Mouse (Mus musculus) layer of hippocampus, adult 18-20 months (tissue): ENCODE results near the gene Ube2u. TPM values are rescaled to one million over a fixed set of nuclear protein-coding genes. Genes with fewer than 3 reads are reported as not detected.
"Not testable (repeated sequence)": the region's sequence is repeated elsewhere in the genome, so short reads cannot be mapped to it uniquely, and the experiment has no call there.

ENCODE experiments used
- DNase-seq, 2 experiments: peaks; one replicate each; pipeline ENCODE4 v3.0.0; 2022; ENCODE audit warnings: low spot score in 2 of 2
- long read RNA-seq: library from polyadenylated mRNA; stranded (forward); transcript quantifications from one replicate; pipeline ENCODE4 v2.0.0, GENCODE M21; 2021
- total RNA-seq, 2 experiments: library from RNA; stranded (reverse); gene quantifications; 2 replicates each; pipeline ENCODE4 v1.2.3; 2021

Gene Ube2u
- total RNA-seq = not detected
- long read RNA-seq = 0 reads

DNA sequence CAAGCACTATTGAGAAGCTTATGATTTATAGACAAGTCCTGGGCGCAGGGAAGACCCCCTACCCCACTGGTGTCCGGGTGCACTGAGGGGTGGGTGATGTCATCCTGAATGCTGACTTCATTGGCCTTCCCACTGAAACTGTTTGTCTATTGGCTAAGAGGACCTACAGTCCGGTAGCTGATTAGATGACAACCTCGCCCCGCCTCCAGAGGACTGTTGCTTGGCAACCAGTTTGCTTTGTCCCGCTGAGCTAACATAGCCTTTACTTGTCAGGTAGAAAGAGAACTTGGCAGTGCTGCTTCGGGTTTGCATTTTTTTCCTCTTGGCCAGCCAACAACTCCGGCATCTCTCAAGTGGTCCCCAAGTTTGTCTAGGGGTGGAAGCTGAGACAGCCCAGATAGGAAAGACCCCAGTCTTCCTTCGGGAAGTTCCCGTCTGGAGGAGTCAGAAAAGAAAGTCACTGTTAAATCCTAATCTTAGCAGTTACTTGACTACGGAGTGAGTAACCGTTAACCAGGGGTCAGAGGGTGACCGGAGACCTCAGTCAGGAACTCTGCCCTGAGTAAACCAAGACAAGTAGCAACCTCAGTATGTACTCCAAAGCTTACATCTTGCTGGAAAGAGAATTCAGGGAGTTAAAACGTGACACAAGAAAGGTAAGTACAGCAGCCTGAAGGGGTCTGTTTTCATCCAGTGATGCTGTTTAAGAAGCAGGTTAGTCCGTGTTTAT, at the start of gene Ube2u:
Ube2u (plus strand) TSS at position 258 of the 730 bp plus-strand sequence.
- peak; percentile 15 to 27 for DNase-seq

DNA sequence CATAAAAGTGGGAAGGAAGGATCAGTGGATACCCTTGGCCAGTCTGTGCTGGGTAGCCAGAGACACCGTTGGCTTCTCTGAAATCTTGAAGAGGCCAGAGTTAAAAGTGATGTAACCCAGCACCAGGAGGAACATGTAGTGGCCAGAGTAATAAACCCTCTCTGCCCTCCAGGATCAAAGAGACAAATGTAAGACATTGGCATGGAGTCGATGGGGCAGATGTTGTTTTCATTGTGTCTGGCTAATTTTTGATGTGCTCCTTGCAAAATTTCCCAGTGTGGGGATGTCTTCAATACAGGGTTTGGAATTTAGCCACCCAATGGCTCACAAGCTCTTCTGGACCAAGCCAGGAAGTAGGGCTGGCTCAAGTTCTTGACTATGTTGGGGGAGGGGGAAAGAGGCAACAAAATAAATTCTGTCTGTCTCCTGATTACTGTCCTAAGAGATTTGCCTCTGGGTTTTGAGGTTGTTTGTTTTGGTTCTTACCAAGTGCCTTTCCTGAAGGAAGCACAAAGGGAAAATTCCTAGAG, 49.2 kb upstream of the Ube2u start:
- no peak for DNase-seq

DNA sequence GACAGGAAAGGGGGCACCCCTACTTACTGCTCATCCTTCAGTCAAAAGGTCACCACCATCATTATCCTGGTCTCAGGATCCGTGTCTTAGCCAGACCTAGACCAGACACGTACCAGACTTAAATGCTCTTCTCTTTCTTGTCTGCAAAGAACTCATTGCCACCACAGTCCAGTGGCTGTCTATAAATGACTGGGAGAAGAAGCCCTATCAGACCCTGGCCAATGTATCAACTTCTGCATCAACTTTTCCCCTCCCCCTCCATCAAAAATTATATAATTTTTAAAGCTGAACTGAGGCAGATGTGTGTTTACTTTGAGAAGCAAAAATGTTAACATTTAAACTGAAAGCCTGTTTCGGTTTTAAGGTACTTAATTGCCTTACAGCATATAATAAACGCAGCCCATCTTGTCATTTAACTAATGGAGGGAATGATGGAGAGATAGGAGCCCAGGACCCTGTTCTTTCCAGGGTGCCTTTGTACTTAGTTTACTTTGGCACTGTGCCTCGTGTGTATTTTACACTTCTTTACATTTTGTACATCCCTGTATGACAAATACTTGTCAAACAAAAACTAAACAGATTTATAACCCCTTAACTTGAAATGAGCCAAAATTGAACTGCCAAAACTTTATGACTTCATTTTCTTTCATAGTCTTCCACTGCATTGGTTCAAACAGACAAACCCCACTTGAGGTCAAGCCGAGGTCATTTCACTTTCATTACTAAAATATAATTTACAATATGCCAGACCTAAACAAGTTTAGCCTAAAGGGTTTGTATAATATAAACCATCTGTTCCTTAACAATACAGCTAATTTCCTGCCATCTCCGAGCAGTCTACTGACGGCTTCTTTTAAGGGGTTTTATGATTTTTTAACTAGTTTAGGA, 43.1 kb upstream of the Ube2u start:
- no peak for DNase-seq

DNA sequence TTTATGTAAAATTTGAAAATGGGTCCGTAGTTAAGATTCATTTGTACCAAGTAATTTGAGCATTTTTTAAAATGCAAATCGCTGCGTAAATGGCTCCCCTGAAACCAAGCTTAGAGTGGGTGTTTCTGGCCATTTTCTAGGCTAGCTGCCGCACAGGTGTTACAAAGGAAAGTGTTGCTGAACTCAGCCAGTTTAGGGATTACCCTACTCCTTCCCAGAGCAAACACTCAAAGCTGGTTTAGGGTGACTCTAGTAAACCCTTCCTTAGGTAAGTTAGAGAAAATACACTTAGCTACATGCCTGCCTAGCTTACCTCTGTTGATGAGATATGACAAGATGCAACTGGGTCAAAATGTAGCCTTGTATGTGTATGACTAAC, 42.5 kb upstream of the Ube2u start:
- DNase-seq = no peak

DNA sequence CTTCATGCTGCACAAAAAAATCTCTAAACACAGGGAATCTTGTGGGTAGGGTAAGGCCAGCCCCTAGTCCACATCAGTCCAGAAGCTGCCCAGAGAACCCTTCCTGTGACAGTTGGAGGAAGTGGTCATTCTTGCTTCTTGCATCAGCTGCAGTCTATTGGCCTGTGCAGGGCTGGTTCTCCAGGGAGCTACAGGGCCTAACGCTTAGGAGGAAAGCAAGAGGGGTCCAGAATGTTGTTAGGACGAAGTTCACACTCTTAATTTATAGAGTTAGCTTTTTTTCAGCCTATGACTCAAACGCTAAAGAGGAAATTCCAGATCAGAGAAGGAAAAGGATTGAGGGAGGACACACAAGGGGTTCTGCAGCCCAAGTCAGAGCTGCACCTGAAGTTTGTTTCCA, 31.8 kb upstream of the Ube2u start:
- DNase-seq = no peak

DNA sequence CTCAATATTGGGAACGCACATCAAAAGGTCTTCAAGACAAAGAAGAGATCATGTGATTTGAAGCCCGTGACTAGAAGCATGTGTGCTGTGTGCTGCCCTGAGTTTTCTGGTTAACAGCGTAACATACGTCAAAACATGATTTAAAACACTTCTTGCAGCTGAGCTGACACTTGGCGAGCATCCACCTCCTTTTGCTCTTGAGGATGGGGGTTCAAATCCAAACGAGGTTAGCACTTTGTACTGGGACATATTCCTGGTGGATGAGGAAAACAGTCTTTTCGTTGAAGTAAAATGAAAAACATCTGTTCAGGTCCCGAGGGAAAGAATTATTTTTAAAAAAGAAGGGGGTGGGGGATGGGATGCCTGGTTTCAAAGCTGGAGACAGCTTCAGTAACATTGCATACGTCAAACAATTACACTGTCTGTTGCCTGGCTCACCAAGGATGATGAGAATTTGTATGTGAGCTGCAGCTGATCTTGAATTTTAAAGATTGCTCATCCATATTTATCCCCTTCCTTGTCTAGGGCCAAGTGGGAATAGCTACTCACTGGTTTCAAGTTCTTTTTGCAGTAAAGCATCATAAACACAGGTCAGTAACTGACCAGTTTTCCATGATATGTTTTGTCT, 16.0 kb upstream of the Ube2u start:
- no peak for DNase-seq

DNA sequence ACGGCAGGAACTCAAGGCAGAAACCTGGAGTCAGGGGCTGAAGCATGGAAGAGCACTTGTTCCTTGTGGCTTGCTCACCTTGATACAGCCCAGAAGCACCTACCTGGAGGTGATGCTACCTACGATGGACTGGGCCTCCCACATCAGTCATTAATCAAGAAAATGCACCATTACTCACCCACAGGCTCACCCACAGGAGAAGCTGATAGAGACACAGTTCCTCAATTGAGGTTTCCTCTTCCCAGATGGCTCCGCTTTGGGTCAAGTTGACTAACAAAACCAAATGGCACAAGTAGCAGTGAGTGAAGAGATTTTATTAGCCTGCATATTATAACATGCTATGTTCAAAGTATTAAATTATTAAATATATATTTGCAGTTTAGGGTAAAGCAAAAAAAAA, 9.8 kb downstream of the Ube2u start:
- DNase-seq = no peak

DNA sequence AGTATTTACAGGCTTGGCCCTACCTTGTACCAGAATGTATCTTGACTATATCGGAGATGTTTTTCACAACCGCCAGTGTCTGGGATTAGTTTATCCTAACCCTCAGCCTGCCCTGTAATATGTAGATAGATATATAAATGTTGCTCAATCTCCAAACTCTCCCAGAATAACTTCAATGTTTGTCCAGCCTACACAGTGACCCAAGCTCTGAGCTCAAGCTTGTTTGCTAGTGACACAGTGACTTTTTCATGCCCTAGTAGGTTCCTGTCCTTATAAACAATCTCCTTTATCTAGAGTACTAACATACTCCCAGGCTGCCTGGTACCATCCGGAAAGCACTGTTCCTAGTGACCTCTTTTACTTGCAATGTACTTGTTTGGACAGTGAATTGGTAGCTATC, 16.5 kb downstream of the Ube2u start:
- DNase-seq = no peak

DNA sequence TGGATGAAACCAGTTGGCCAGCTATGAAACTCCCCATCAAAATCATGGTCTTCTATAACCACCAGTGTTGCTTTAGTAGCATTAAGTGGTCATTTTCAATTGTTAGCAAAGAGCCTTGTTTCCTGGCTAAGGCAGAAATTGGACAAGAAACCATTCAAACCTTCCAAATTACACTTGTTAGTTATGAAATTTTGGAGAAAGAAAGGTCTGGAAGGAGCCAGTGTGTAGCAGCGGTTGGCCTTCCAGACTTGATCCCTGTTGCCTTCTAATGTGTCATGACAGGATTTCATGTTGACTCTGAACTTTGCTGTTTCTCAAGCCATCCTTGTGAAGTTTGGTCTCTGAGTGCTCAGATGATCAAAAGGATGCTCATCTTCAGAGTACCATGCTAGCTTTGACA, 17.9 kb downstream of the Ube2u start:
- DNase-seq = no peak

DNA sequence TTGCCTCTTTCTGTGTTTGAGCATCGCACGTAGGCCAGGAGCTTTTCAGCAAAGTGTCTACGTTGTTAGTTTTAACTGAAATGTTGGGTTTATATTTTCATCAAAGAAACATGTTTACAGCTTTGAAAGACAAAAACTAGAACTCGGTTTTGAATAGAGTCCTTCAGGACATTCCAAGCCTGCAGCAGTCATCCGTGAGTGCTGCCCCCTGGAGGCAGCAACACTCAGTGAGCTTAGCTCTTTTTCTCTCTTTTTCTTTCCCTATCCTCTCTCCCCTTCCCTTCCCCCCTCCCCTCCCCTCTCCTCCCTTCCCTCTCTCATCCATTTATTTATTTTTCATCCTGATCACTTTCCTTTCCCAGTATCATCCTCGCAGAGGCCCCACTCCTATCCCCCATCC, 19.5 kb downstream of the Ube2u start:
- DNase-seq = peak in 1 of 2 experiments; percentile 11

DNA sequence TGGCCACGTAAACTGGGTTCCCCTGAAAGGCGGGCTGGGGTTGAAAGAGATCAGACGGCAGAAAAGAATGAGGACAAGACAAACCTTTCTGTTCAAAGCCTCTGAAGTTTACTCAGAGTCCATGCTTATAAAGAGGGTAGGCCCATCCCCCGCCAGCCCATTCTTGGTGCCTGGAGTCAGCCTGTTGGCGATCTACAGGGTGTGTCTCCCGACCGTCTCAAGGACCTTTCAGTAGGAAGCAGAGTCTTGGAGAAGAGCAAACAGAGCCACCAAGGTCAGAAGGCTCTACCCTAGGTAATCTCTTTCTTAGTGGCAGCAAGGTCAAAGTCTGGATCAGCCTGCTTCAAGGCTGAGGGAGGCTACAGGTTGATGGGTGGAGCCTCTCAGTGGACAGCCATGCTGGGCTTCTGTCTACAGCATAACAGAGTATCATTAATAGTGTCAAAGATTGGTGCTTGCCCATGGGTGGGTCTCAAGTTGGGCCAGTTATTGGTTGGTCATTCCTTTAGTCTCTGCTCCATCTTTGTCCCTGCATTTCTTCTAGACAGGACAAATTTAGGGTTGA, 20.5 kb downstream of the Ube2u start:
- DNase-seq = not testable (repeated sequence)

DNA sequence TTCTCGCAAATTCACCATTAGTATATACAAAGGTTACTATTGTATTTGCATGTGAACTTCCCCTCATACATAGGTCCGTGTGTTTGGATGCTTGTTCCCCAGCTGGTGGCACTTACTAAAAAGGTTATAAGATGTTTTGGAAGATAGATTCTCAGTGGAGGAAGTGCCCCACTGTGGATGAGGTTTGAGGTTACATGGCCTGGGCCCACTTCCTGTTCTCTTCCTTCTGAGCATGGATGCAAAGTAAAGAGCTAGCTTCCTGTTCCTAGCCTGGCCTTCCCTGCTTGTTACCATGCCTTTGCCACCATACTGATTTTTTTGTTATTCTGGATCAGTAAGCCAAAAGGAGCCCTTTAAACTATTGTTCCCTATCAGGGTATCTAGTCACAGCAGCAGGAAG, 24.7 kb downstream of the Ube2u start:
- no peak for DNase-seq

DNA sequence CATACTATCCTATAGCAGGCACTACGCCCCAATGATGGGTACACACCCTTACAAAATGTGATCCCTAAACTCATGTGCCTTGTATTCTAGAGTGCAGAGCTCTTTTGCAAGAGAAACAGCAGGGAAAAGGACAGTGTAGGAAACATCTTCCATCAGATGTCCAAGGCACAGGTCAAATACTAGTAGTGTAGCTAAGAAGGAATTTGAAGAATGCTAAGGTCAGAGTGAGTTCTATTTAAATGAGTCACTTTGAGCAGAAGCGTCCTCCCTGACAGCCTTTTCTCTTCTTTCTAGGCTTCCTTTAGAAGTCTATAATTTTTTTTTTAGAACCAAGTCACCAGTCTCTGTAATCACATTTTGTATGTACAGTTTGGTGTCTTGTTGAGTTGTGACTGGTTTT, 39.0 kb downstream of the Ube2u start:
- no peak for DNase-seq

DNA sequence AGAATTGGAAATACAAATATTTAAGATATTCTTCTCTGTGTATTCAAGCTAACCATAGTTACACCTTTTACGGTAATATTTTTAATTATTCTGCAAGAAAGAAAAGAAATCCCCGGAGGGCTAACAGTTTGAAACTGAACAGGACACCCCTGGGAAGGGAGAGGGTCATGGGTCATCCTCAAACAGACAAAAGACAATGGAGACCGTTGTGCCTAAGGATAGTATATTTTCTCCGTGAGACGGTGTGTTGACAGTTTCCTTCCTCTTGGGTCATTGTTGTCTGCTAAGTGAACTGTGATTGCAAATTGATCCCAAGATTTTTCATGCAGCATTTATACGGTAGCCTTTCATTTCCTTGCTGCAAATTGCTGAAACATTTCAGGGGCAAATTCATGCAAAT, 43.9 kb downstream of the Ube2u start:
- no peak for DNase-seq

DNA sequence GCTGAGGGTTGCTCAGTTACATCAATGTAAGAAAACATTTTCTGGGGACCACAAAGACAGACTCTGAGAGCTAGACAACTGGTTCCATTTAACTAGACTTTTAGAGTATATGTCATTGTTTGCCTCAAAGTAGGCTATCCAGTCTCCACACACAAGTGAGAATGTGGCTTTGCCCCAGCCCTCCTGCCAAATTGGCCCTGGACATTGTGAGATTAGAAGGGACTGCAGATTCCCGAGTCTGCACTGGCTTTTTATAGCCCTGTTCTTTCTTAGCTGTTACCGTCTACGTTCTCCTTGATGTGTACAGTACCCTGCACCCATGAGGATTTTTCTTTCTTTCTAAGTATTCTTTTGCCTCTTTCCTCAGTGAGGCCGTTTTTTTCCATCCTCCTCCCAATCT, 46.1 kb downstream of the Ube2u start:
- DNase-seq = no peak

DNA sequence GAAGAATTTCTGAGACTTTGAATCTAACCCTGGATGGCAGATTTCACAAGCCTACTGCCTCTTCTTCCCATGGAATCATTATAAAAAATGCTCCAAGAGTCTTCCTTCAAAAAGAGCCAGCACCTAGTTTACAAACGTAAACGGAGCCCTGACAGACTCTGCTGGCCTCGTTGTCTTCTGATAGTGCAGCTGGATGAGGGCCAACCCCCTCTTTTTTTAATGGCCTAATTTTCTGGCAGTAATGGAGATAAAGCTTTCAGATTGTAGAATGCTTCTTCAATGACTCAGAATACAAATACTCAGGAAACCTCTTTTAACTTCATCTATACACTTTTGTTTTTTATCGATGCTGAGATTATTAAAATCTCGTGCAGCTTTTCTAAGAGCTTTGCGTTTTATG, 47.6 kb downstream of the Ube2u start:
- no peak for DNase-seq

DNA sequence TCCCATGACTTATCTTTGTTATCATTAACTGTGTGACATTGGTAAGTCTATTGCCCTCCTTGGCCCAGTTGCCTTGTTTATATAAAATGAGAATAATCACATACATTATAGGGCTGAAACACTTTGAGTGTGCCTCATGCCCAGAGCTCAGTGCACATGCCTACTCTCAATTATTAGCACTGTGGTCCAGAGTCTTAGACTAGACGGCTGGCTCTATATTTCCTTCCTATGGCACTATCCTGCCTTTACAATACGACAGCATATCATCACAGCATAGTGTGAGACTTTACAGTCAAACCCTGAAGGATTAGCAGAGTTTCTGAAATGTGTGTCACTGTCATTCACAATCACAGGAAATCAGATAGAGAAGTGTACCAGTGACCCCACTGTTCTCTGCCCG, 48.4 kb downstream of the Ube2u start:
- no peak for DNase-seq

DNA sequence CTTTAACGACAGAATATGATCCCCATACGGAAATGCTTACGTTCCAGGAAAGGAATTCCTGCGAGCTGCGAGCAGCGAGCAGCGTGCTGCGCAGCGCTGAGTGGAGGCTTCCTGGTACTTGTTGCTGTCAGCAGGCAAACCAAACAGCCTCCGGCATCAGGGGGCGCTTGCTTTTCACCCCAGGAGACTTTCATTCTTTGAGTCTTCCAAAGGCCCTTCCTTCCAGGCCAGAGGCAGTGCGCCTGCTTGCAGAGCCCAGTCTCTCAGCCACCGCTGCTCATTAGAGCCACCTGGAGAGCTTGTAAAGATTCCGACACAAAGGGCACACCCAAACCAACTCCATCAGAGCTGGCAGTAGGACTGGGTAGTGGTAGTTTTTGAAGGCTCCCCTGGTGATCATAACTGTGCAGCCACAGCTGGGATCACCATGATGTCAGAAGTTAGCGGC, 48.9 kb downstream of the Ube2u start:
- DNase-seq = peak in 1 of 2 experiments; percentile 5

DNA sequence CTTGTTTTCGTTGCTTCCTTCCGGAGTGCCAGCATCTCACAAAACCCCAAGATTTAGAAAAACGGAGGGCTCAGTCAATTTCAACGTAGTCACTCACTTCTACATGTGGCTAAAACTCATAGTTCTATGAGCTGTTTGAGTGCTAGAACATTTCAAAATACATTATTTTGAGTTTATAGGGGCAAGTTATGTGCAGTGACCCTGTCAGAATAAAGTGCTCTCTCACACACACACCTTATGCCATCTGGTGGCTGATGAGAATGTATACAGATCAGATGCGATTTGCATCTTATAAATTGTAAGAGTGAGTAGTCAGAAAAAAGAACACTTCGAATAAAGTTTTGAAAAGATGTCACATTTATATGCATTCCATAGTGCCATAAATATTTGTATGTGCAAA, 55.0 kb downstream of the Ube2u start:
- no peak for DNase-seq

DNA sequence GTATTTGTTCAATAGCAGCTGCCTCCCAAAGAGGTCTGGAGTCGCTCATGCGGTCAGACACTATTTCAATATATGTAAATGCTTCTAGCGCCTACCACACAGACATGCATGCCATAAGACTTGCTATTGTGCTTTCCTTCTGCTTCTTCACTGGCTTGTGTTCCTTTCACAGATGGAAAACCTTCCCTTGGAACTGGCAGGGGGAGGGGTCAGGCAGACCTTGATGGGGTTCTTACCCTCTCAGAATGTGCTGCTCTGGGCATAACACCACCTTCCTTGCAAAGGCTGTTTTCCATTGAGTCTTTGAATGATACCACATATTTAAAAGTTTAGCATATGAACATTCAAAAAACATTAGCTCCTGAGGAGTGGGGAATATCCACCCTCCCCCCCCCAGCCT, 56.3 kb downstream of the Ube2u start:
- DNase-seq = no peak

DNA sequence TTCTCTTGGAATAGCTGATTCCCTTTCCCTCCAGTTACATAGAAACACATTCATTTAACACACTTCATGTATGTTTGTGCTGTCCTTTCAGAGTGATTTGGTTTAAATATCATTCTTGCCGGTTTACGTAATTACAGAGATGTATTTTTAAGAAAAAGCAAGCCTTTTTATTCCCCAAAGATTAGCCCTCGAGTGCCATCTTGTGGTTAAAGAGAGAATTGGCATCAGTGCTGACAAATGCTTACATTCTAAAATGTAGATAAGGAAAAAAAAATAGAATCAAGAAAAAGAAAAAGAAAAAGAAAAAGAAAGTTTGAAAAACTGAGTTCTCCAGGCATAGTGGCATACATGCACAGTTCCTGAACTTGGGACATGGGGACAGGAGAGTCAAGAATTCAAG, 59.2 kb downstream of the Ube2u start:
- DNase-seq = peak; percentile 29 to 72

DNA sequence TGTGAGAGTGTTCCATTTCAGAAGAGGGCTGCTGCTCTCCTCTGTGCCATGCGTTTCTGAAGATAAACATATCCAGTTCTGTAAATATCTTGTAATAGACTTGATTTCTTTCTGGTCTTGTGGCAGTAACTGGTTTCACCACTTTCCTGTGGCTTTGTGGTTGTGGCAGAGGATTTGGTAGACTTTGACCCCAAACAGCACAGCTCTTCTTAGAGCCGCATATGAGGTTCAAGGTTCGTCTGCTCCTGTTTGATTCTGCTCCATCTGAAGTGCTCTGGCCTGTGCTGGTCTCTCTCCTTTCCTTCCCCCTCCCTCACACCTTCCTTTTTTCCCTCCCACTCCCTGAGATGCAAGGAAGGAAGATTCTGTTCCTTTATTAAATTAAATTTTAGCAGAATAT, 60.8 kb downstream of the Ube2u start:
- DNase-seq = no peak
